Mouse (Mus musculus): ENCODE data around the gene Mink1. TPM values are rescaled to one million over a fixed set of nuclear protein-coding genes. Genes with fewer than 3 reads are reported as not detected.

The Mink1 gene
- total and polyA plus RNA-seq, 3 experiments: 14.3 to 89.8 (median 38.1) TPM

GRCm38 (mm10) chr11:70598451-70598953 is 35.8 kb downstream of the Mink1 start:
- Histone ChIP-seq H3K4me1 (ENCODE audit: insufficient read depth, low read depth, low read length) (peaks cover 15% of the 10 kb centered on the region), H3K9me3 (replicated peaks) (no peaks in the 10 kb centered on the region), H3K27me3 (ENCODE audit: insufficient read depth, low read length) (no peaks in the 10 kb centered on the region), H3K36me3 (replicated peaks) (peaks cover 92% of the 10 kb centered on the region), H3K4me3 (ENCODE audit: low read depth, low read length) (no peak overlapping the region)
- DNase-seq (ENCODE audit: low spot score) (no peak), ATAC-seq (ENCODE audit: extremely low read depth, insufficient number of reproducible peaks, low FRiP score, poor library complexity, severe bottlenecking) (no peak)
- no peak for TF ChIP-seq GATA1 (IDR thresholded peaks at IDR 0.05; ENCODE audit: borderline replicate concordance, low read length)
- TF ChIP-seq CTCF (IDR thresholded peaks at IDR 0.05; ENCODE audit: low read depth, low read length): no peak
- no peak for TF ChIP-seq TAL1 (conservative IDR thresholded peaks at IDR 0.05; ENCODE audit: low read depth, low read length)
- no peak for TF ChIP-seq POLR2AphosphoS5 (IDR thresholded peaks at IDR 0.05; ENCODE audit: insufficient replicate concordance, low read depth, low read length)
- TF ChIP-seq GATA2 (IDR thresholded peaks at IDR 0.05; ENCODE audit: borderline replicate concordance, low read depth, low read length): no peak

DNA sequence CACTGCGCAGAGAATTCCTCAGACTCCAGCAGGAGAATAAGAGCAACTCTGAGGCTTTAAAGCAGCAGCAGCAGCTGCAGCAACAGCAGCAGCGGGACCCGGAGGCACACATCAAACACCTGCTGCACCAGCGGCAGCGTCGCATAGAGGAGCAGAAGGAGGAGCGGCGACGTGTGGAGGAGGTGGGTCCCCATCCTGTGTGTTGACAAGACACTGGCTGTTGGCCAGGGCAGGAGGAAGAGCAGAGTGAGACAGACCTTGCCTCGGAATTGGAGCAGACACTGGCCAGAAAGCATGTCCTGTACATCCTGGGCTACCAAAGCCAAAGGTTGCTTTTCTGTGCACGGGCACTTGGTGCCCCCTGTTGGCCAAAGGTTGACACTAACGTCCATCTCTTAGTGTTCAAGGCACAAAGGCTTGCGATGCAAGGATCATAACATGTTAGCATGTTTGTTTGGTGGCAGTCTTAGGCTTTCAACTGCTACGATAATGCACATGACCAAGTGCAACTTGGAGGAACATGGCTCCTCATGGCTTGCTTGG is 42.4 kb downstream of the Mink1 start:
- peak; percentile 63 for DNase-seq (ENCODE audit: low spot score)
- peaks cover 96% of the 10 kb centered on the region for H3K36me3 ChIP-seq (replicated peaks)
- H3K9me3 ChIP-seq (replicated peaks): no peaks in the 10 kb centered on the region
- no peaks in the 10 kb centered on the region; the same call in 1 of the 2 replicates for H3K4me1 ChIP-seq (ENCODE audit: insufficient read depth, low read depth, low read length)
- TF ChIP-seq GATA2 (IDR thresholded peaks at IDR 0.05; ENCODE audit: borderline replicate concordance, low read depth, low read length) (no peak), POLR2AphosphoS5 (IDR thresholded peaks at IDR 0.05; ENCODE audit: insufficient replicate concordance, low read depth, low read length) (no peak), TAL1 (conservative IDR thresholded peaks at IDR 0.05; ENCODE audit: low read depth, low read length) (no peak), GATA1 (IDR thresholded peaks at IDR 0.05; ENCODE audit: borderline replicate concordance, low read length) (no peak), CTCF (IDR thresholded peaks at IDR 0.05; ENCODE audit: low read depth, low read length) (peak; percentile 87)
- no peaks in the 10 kb centered on the region for H3K27me3 ChIP-seq (ENCODE audit: insufficient read depth, low read length)
- no peak overlapping the region for H3K4me3 ChIP-seq (ENCODE audit: low read depth, low read length)
- ATAC-seq (ENCODE audit: extremely low read depth, insufficient number of reproducible peaks, low FRiP score, poor library complexity, severe bottlenecking): no peak

DNA sequence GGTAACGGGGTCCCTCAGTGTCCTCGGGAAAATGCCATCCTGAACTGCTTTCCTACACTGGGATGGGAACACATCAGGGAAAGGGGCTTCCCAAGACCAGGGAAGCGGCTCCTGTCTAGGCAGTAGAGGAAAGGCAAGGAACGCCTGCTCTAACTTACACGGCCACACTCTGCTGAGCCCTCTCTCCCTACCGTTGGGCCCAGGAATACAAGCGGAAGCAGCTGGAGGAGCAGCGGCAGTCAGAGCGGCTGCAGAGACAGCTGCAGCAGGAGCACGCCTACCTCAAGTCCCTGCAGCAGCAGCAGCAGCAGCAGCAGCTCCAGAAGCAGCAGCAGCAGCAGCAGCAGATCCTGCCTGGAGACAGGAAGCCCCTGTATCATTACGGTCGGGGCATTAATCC is 44.0 kb downstream of the Mink1 start:
- TF ChIP-seq GATA2 (IDR thresholded peaks at IDR 0.05; ENCODE audit: borderline replicate concordance, low read depth, low read length): no peak
- TF ChIP-seq CTCF (IDR thresholded peaks at IDR 0.05; ENCODE audit: low read depth, low read length): no peak
- TF ChIP-seq TAL1 (conservative IDR thresholded peaks at IDR 0.05; ENCODE audit: low read depth, low read length): no peak
- TF ChIP-seq GATA1 (IDR thresholded peaks at IDR 0.05; ENCODE audit: borderline replicate concordance, low read length): no peak
- no peak for TF ChIP-seq POLR2AphosphoS5 (IDR thresholded peaks at IDR 0.05; ENCODE audit: insufficient replicate concordance, low read depth, low read length)
- DNase-seq (ENCODE audit: low spot score) (no peak), ATAC-seq (ENCODE audit: extremely low read depth, insufficient number of reproducible peaks, low FRiP score, poor library complexity, severe bottlenecking) (no peak)
- Histone ChIP-seq H3K4me3 (ENCODE audit: low read depth, low read length) (no peak overlapping the region), H3K9me3 (replicated peaks) (no peaks in the 10 kb centered on the region), H3K27me3 (ENCODE audit: insufficient read depth, low read length) (no peaks in the 10 kb centered on the region), H3K36me3 (replicated peaks) (peaks cover 100% of the 10 kb centered on the region), H3K4me1 (ENCODE audit: insufficient read depth, low read depth, low read length) (no peaks in the 10 kb centered on the region; the same call in 1 of the 2 replicates)

- no peak overlapping the region for H3K4me3 ChIP-seq (ENCODE audit: low read depth, low read length)
- H3K4me1 ChIP-seq (ENCODE audit: insufficient read depth, low read depth, low read length): peaks cover 2% of the 10 kb centered on the region
- no peak for DNase-seq (ENCODE audit: low spot score)
- no peak for ATAC-seq (ENCODE audit: extremely low read depth, insufficient number of reproducible peaks, low FRiP score, poor library complexity, severe bottlenecking)
- no peaks in the 10 kb centered on the region for H3K27me3 ChIP-seq (ENCODE audit: insufficient read depth, low read length)
- TF ChIP-seq CTCF (IDR thresholded peaks at IDR 0.05; ENCODE audit: low read depth, low read length) (no peak), TAL1 (conservative IDR thresholded peaks at IDR 0.05; ENCODE audit: low read depth, low read length) (no peak), GATA2 (IDR thresholded peaks at IDR 0.05; ENCODE audit: borderline replicate concordance, low read depth, low read length) (no peak), GATA1 (IDR thresholded peaks at IDR 0.05; ENCODE audit: borderline replicate concordance, low read length) (no peak), POLR2AphosphoS5 (IDR thresholded peaks at IDR 0.05; ENCODE audit: insufficient replicate concordance, low read depth, low read length) (no peak)
- H3K9me3 ChIP-seq (replicated peaks): no peaks in the 10 kb centered on the region
- peaks cover 99% of the 10 kb centered on the region for H3K36me3 ChIP-seq (replicated peaks)
These were observed 44.9 kb downstream of the Mink1 start for GRCm38 (mm10) chr11:70607611-70608010.

DNA sequence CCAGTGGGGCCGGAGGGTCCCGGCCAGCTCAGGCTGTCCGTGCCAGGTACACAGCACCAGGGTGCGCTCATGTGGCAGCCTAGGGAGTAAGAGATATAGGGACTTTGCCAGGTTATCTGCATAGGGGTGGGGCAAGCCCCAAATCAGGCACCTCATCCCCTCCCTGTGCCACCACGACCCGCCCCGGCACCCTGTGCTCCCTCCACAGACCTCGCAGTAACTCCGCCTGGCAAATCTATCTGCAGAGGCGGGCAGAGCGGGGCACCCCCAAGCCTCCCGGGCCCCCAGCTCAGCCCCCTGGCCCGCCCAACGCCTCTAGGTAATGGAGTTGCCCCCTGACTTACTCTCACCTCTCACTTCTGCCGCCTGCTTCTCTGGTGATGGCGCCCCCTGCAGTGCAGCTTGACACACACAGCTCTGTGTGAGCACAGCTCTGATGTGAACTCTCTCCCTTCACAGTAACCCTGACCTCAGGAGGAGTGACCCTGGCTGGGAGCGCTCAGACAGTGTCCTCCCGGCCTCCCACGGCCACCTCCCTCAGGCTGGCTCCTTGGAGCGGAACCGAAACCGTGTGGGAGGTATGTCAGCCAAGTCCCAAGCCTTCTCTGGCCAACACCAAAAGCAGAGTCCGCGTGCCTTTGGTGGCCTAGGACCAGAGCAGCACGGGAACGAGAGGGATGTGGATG is 45.8 kb downstream of the Mink1 start:
- Histone ChIP-seq H3K36me3 (replicated peaks) (peaks cover 99% of the 10 kb centered on the region), H3K4me3 (ENCODE audit: low read depth, low read length) (no peak overlapping the region), H3K4me1 (ENCODE audit: insufficient read depth, low read depth, low read length) (peaks cover 4% of the 10 kb centered on the region), H3K27me3 (ENCODE audit: insufficient read depth, low read length) (no peaks in the 10 kb centered on the region), H3K9me3 (replicated peaks) (no peaks in the 10 kb centered on the region)
- DNase-seq (ENCODE audit: low spot score) (no peak), ATAC-seq (ENCODE audit: extremely low read depth, insufficient number of reproducible peaks, low FRiP score, poor library complexity, severe bottlenecking) (no peak)
- TF ChIP-seq CTCF (IDR thresholded peaks at IDR 0.05; ENCODE audit: low read depth, low read length): peak; percentile 2; the same call in 1 of the 2 replicates
- TF ChIP-seq POLR2AphosphoS5 (IDR thresholded peaks at IDR 0.05; ENCODE audit: insufficient replicate concordance, low read depth, low read length): no peak

DNA sequence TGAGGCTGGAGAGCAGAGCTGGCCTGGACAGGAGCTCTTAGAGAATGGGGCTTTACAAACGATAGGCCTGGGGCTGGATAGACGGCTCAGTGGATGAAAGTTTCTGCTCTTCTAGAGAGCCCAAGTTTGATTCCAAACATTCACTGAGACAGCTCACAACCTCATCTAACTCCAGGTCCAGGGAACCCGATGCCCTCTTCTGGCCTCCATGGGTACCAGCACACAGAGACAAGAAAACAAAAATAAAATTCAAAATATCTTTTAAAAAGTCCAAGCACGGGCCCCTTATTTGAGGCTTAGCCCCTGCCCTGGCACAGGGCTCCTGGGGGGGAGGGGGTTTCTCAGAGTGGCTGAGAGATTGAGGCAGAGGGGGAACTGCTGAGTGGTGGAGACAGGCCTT is 48.1 kb downstream of the Mink1 start:
- TF ChIP-seq GATA1 (IDR thresholded peaks at IDR 0.05; ENCODE audit: borderline replicate concordance, low read length): no peak
- TF ChIP-seq POLR2AphosphoS5 (IDR thresholded peaks at IDR 0.05; ENCODE audit: insufficient replicate concordance, low read depth, low read length): no peak
- TF ChIP-seq CTCF (IDR thresholded peaks at IDR 0.05; ENCODE audit: low read depth, low read length): no peak
- no peak for TF ChIP-seq GATA2 (IDR thresholded peaks at IDR 0.05; ENCODE audit: borderline replicate concordance, low read depth, low read length)
- Histone ChIP-seq H3K9me3 (replicated peaks) (no peaks in the 10 kb centered on the region), H3K4me3 (ENCODE audit: low read depth, low read length) (no peak overlapping the region), H3K4me1 (ENCODE audit: insufficient read depth, low read depth, low read length) (peaks cover 13% of the 10 kb centered on the region), H3K27me3 (ENCODE audit: insufficient read depth, low read length) (no peaks in the 10 kb centered on the region), H3K36me3 (replicated peaks) (peaks cover 91% of the 10 kb centered on the region)
- ATAC-seq (ENCODE audit: extremely low read depth, insufficient number of reproducible peaks, low FRiP score, poor library complexity, severe bottlenecking) (no peak), DNase-seq (ENCODE audit: low spot score) (no peak)
